Mouse (Mus musculus): ENCODE results near the gene Obox7.
"Not testable (repeated sequence)": the region's sequence is repeated elsewhere in the genome, so short reads cannot be mapped to it uniquely, and the experiment has no call there.

Obox7 gene

GRCm38 (mm10) chr7:14659196-14659595, at the start of gene Obox7:
TSS of gene Obox7 (plus strand) at chr7:14659496.
- DNase-seq (ENCODE audit: low spot score): not testable (repeated sequence)

- not testable (repeated sequence) for DNase-seq (ENCODE audit: low spot score)
These were observed 36.4 kb upstream of the Obox7 start for GRCm38 (mm10) chr7:14622556-14623542.
